Mouse (Mus musculus): ENCODE measurements around the gene Larp4.

DNA sequence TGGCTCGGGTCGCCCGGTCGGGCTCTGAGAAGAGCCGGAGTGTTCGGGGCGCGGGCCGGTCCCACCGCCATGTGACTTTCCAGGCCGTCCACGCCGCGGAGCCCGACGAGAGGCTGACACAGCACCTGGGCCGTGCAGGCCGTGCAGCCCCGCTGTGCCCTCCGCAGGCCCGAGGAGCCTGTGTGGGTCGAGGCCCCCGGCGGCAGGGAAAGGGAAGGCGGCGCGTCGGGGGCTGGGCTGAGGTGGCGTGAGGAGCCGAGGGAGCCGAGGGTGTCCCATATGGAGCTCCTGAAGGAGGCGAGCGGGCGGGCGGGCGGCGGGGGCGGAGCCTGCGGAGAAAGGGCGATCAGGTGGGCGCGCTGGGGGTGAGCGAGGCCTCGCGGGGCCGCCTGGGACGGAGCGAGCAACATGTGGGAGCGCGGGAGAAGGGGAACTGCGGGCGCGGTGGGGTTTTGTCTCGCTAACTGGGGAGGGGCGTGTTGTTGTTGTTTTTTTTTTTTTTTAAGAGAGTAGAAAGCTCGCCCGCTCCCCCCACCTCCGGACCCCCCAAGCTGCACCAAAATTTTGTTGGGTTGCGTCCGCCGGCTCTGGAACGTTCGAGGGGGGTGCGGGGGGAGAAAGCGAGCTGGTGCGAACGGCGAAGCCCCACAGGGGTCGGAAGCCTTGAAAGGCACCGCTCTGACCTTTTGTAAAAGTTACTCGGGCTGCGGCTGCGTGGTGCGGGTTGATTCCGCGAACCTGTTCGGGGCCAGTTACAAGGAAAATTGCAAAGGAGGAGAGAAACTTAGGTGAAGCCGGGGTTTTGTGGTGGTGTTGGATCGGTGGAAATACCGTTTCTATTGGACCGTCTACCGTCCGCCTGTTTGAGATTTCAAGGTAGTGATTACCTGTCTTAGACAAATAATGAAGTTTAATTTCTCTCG, 3.4 kb downstream of the Larp4 start:
- TF ChIP-seq CTCF (IDR thresholded peaks at IDR 0.05) (no peak), POLR2A (IDR thresholded peaks at IDR 0.05; ENCODE audit: insufficient read depth, low read depth, low read length) (no peak)

Measured in heart, adult 2 months (tissue).